Mouse (Mus musculus) midbrain, embryonic 12.5 days (tissue): ENCODE results near the gene Pdhx. TPM values are rescaled to one million over a fixed set of nuclear protein-coding genes. Genes with fewer than 3 reads are reported as not detected.

ENCODE experiments used
- ATAC-seq: fragments of 200-750 bp; cut with Nextera tagmentation; 2 replicates; pipeline ENCODE4 v1.8.0; 2017; ENCODE audit warnings: low read depth, moderate TSS enrichment, moderate library complexity; ENCODE audit not compliant: low FRiP score
- H3K27ac ChIP-seq: fragments of 300-500 bp; sonication (generic); replicated peaks from 2 replicates; pipeline ENCODE4 v1.5.1; 2016; ENCODE audit warnings: mild to moderate bottlenecking
- H3K27me3 ChIP-seq: fragments of 300-500 bp; sonication (generic); 2 replicates; pipeline ENCODE4 v1.6.1; 2016; ENCODE audit warnings: mild to moderate bottlenecking
- H3K36me3 ChIP-seq: fragments of 300-500 bp; sonication (generic); 2 replicates; pipeline ENCODE4 v1.6.1; 2016
- H3K4me1 ChIP-seq: fragments of 300-500 bp; sonication (generic); 2 replicates; pipeline ENCODE4 v1.6.1; 2016
- H3K4me2 ChIP-seq: fragments of 300-500 bp; sonication (generic); replicated peaks from 2 replicates; pipeline ENCODE4 v1.6.1; 2016; ENCODE audit warnings: mild to moderate bottlenecking, moderate library complexity
- H3K4me3 ChIP-seq: fragments of 300-500 bp; sonication (generic); 2 replicates; pipeline ENCODE4 v1.5.1; 2016; ENCODE audit warnings: mild to moderate bottlenecking
- H3K9ac ChIP-seq: fragments of 300-500 bp; sonication (generic); replicated peaks from 2 replicates; pipeline ENCODE4 v1.6.1; 2016; ENCODE audit warnings: mild to moderate bottlenecking, moderate library complexity
- H3K9me3 ChIP-seq: fragments of 300-500 bp; sonication (generic); 2 replicates; pipeline ENCODE4 v1.6.1; 2016; ENCODE audit warnings: mild to moderate bottlenecking
- WGBS: fragments of 180-500 bp; shearing (Covaris S2); methylation state at CpG from one replicate; pipeline ENCODE4 v1.1.7; 2016; 5-methylcytosine and 5-hydroxymethylcytosine counted together
- polyA plus RNA-seq: library from polyadenylated mRNA; unstranded; fragments of >200 nt; fragmentation: Nextera tagmentation; extraction: Ambion mirVana; gene quantifications from 2 replicates; pipeline ENCODE4 v1.2.1, GENCODE M21; 2016

Pdhx gene
- polyA plus RNA-seq, 1 experiment from 2014 or later: 48.3 TPM

GRCm38 (mm10) chr2:103084451-103084850 lies 11.1 kb upstream of the Pdhx start:
- no peak overlapping the region for H3K4me2 ChIP-seq
- peaks cover 9% of the 10 kb centered on the region; the same call in 1 of the 2 replicates for H3K36me3 ChIP-seq
- H3K4me3 ChIP-seq: no peak overlapping the region
- H3K9ac ChIP-seq: no peak overlapping the region
- no peaks in the 10 kb centered on the region for H3K9me3 ChIP-seq
- no peak overlapping the region for H3K27ac ChIP-seq
- H3K27me3 ChIP-seq: no peaks in the 10 kb centered on the region
- 67% methylated on average over 5 of the region's 5 CpGs for WGBS
- H3K4me1 ChIP-seq: no peaks in the 10 kb centered on the region
- no peak for ATAC-seq

- Histone ChIP-seq H3K9ac (no peak overlapping the region), H3K27ac (no peak overlapping the region), H3K36me3 (no peaks in the 10 kb centered on the region), H3K27me3 (no peaks in the 10 kb centered on the region), H3K4me1 (no peaks in the 10 kb centered on the region), H3K4me3 (no peak overlapping the region), H3K9me3 (no peaks in the 10 kb centered on the region), H3K4me2 (no peak overlapping the region)
- WGBS: 81% methylated on average over 7 of the region's 7 CpGs
- ATAC-seq: no peak
Observed at GRCm38 (mm10) chr2:103082853-103083252, 9.5 kb upstream of the Pdhx start.

GRCm38 (mm10) chr2:103081706-103082105 lies 8.4 kb upstream of the Pdhx start:
- Histone ChIP-seq H3K9me3 (no peaks in the 10 kb centered on the region), H3K9ac (no peak overlapping the region), H3K4me1 (no peaks in the 10 kb centered on the region), H3K27ac (no peak overlapping the region), H3K4me2 (no peak overlapping the region), H3K27me3 (no peaks in the 10 kb centered on the region), H3K4me3 (no peak overlapping the region), H3K36me3 (no peaks in the 10 kb centered on the region)
- 86% methylated on average over 5 of the region's 5 CpGs for WGBS
- no peak for ATAC-seq

- Histone ChIP-seq H3K4me3 (no peak overlapping the region), H3K4me1 (no peaks in the 10 kb centered on the region), H3K27ac (no peak overlapping the region), H3K9me3 (no peaks in the 10 kb centered on the region), H3K9ac (no peak overlapping the region), H3K27me3 (no peaks in the 10 kb centered on the region), H3K4me2 (no peak overlapping the region), H3K36me3 (no peaks in the 10 kb centered on the region)
- no peak for ATAC-seq
- WGBS: 80% methylated on average over 6 of the region's 6 CpGs
Observed at GRCm38 (mm10) chr2:103081117-103081516, 7.8 kb upstream of the Pdhx start.

- Histone ChIP-seq H3K9ac (no peak overlapping the region), H3K27ac (no peak overlapping the region), H3K9me3 (no peaks in the 10 kb centered on the region), H3K27me3 (no peaks in the 10 kb centered on the region), H3K4me3 (no peak overlapping the region), H3K4me1 (peaks cover 19% of the 10 kb centered on the region), H3K36me3 (no peaks in the 10 kb centered on the region), H3K4me2 (no peak overlapping the region)
- no peak for ATAC-seq
- WGBS: 84% methylated on average over 3 of the region's 3 CpGs
Observed at GRCm38 (mm10) chr2:103070586-103070985, 2.7 kb downstream of the Pdhx start.

- no peaks in the 10 kb centered on the region for H3K36me3 ChIP-seq
- no peaks in the 10 kb centered on the region for H3K27me3 ChIP-seq
- no peak for ATAC-seq
- H3K9ac ChIP-seq: no peak overlapping the region
- peaks cover 19% of the 10 kb centered on the region for H3K4me1 ChIP-seq
- whole genome bisulfite sequencing: 94% methylated on average over 5 of the region's 5 CpGs
- H3K9me3 ChIP-seq: no peaks in the 10 kb centered on the region
- H3K4me3 ChIP-seq: no peak overlapping the region
- no peak overlapping the region for H3K27ac ChIP-seq
- no peak overlapping the region for H3K4me2 ChIP-seq
Observed at GRCm38 (mm10) chr2:103069752-103070405, 3.4 kb downstream of the Pdhx start.

- Histone ChIP-seq H3K27ac (no peak overlapping the region), H3K4me2 (no peak overlapping the region), H3K27me3 (no peaks in the 10 kb centered on the region), H3K4me1 (peaks cover 14% of the 10 kb centered on the region), H3K4me3 (no peak overlapping the region), H3K36me3 (no peaks in the 10 kb centered on the region), H3K9me3 (no peaks in the 10 kb centered on the region), H3K9ac (no peak overlapping the region)
- 87% methylated on average over 1 of the region's 1 CpGs for WGBS
- ATAC-seq: no peak
Observed at GRCm38 (mm10) chr2:103068602-103069001, 4.7 kb downstream of the Pdhx start.

- Histone ChIP-seq H3K36me3 (no peaks in the 10 kb centered on the region), H3K4me2 (no peak overlapping the region), H3K4me1 (peaks cover 19% of the 10 kb centered on the region), H3K9ac (no peak overlapping the region), H3K4me3 (no peak overlapping the region), H3K27ac (no peak overlapping the region), H3K27me3 (no peaks in the 10 kb centered on the region), H3K9me3 (no peaks in the 10 kb centered on the region)
- ATAC-seq: no peak
- WGBS: 92% methylated on average over 2 of the region's 2 CpGs
Observed at GRCm38 (mm10) chr2:103067552-103068207, 5.6 kb downstream of the Pdhx start.

GRCm38 (mm10) chr2:103066683-103067551 lies 6.4 kb downstream of the Pdhx start:
- Histone ChIP-seq H3K4me2 (no peak overlapping the region), H3K27ac (no peak overlapping the region), H3K36me3 (no peaks in the 10 kb centered on the region), H3K9me3 (no peaks in the 10 kb centered on the region), H3K9ac (no peak overlapping the region), H3K27me3 (no peaks in the 10 kb centered on the region), H3K4me3 (no peak overlapping the region), H3K4me1 (peaks cover 12% of the 10 kb centered on the region)
- ATAC-seq: no peak
- 87% methylated on average over 8 of the region's 8 CpGs for WGBS

- no peak for ATAC-seq
Observed at GRCm38 (mm10) chr2:103062865-103063264, 10.4 kb downstream of the Pdhx start.

GRCm38 (mm10) chr2:103058266-103058665 lies 15.0 kb downstream of the Pdhx start:
- no peak overlapping the region for H3K27ac ChIP-seq
- no peaks in the 10 kb centered on the region for H3K9me3 ChIP-seq
- H3K4me3 ChIP-seq: no peak overlapping the region
- 94% methylated on average over 3 of the region's 3 CpGs for WGBS
- no peak overlapping the region for H3K4me2 ChIP-seq
- 0 out of 2 replicates have a peak, but pooled peaks cover 3% of the 10 kb centered on the region for H3K36me3 ChIP-seq
- peaks cover 5% of the 10 kb centered on the region for H3K4me1 ChIP-seq
- H3K27me3 ChIP-seq: no peaks in the 10 kb centered on the region
- no peak for ATAC-seq
- H3K9ac ChIP-seq: no peak overlapping the region

More at GRCm38 (mm10) chr2:103062865-103063264, 10.4 kb downstream of the Pdhx start:
- Histone ChIP-seq H3K27ac (no peak overlapping the region), H3K36me3 (no peaks in the 10 kb centered on the region), H3K4me2 (no peak overlapping the region), H3K4me3 (no peak overlapping the region), H3K9ac (no peak overlapping the region), H3K9me3 (no peaks in the 10 kb centered on the region), H3K27me3 (no peaks in the 10 kb centered on the region), H3K4me1 (peaks cover 5% of the 10 kb centered on the region)
- whole genome bisulfite sequencing: 47% methylated on average over 3 of the region's 3 CpGs

- no peak overlapping the region for H3K4me3 ChIP-seq
- no peak overlapping the region for H3K9ac ChIP-seq
- no peaks in the 10 kb centered on the region for H3K9me3 ChIP-seq
- ATAC-seq: no peak
- H3K27me3 ChIP-seq: no peaks in the 10 kb centered on the region
- H3K4me1 ChIP-seq: no peaks in the 10 kb centered on the region
- H3K27ac ChIP-seq: no peak overlapping the region
- 0 out of 2 replicates have a peak, but pooled peaks cover 3% of the 10 kb centered on the region for H3K36me3 ChIP-seq
- no peak overlapping the region for H3K4me2 ChIP-seq
- 94% methylated on average over 6 of the region's 6 CpGs for WGBS
Observed at GRCm38 (mm10) chr2:103055820-103056219, 17.5 kb downstream of the Pdhx start.
